Mouse (Mus musculus) heart, embryonic 16.5 days (tissue): ENCODE results near the gene Rfpl4. TPM values are rescaled to one million over a fixed set of nuclear protein-coding genes. Genes with fewer than 3 reads are reported as not detected.

Experiments used
- ATAC-seq: fragments of 200-750 bp; cut with Nextera tagmentation; replicated peaks from 2 replicates; pipeline ENCODE4 v1.8.0; 2017; ENCODE audit warnings: moderate number of reproducible peaks; ENCODE audit not compliant: insufficient read depth, low FRiP score; ENCODE audit errors: extremely low read depth
- H3K27ac ChIP-seq: fragments of 300-500 bp; sonication (generic); 2 replicates; pipeline ENCODE4 v1.5.1; 2014; ENCODE audit warnings: mild to moderate bottlenecking, low read length, control low read depth, moderate library complexity
- H3K27me3 ChIP-seq: fragments of 300-500 bp; sonication (generic); 2 replicates; pipeline ENCODE4 v1.6.1; 2014; ENCODE audit warnings: low read length, mixed read lengths; ENCODE audit not compliant: control insufficient read depth, insufficient read depth
- H3K36me3 ChIP-seq: fragments of 300-500 bp; sonication (generic); 2 replicates; pipeline ENCODE4 v1.6.1; 2014; ENCODE audit not compliant: control insufficient read depth, insufficient read depth
- H3K4me1 ChIP-seq: fragments of 300-500 bp; sonication (generic); 2 replicates; pipeline ENCODE4 v1.6.1; 2014; ENCODE audit warnings: low read length, mixed read lengths; ENCODE audit not compliant: control insufficient read depth, insufficient read depth
- H3K4me2 ChIP-seq: fragments of 300-500 bp; sonication (generic); 2 replicates; pipeline ENCODE4 v1.6.1; 2014; ENCODE audit warnings: low read depth, mild to moderate bottlenecking, control low read depth, low read length
- H3K4me3 ChIP-seq: fragments of 300-500 bp; sonication (generic); 2 replicates; pipeline ENCODE4 v1.5.1; 2014; ENCODE audit warnings: mild to moderate bottlenecking, control low read depth, low read length
- H3K9ac ChIP-seq: fragments of 300-500 bp; sonication (generic); 2 replicates; pipeline ENCODE4 v1.6.1; 2014; ENCODE audit warnings: low read length, control low read depth
- H3K9me3 ChIP-seq: fragments of 300-500 bp; sonication (generic); replicated peaks from 2 replicates; pipeline ENCODE4 v1.6.1; 2016; ENCODE audit warnings: low read length; ENCODE audit not compliant: control insufficient read depth
- WGBS: fragments of 180-500 bp; shearing (Covaris S2); extraction: QIAGEN DNeasy Blood & Tissue Kit; methylation state at CpG from one replicate; pipeline ENCODE4 v1.1.7; 2014; 5-methylcytosine and 5-hydroxymethylcytosine counted together
- polyA plus RNA-seq: library from polyadenylated mRNA; unstranded; fragments of >200 nt; fragmentation: Nextera tagmentation; extraction: Ambion mirVana; gene quantifications from 2 replicates; pipeline ENCODE4 v1.2.1, GENCODE M21; 2015

The Rfpl4 gene
- polyA plus RNA-seq, 1 experiment from 2014 or later: not detected

GRCm38 (mm10) chr7:5099796-5100195 lies 17.0 kb downstream of the Rfpl4 start:
- H3K4me2 ChIP-seq: no peak overlapping the region
- ATAC-seq: no peak
- no peaks in the 10 kb centered on the region for H3K9me3 ChIP-seq
- H3K4me1 ChIP-seq: no peaks in the 10 kb centered on the region
- no peaks in the 10 kb centered on the region for H3K27me3 ChIP-seq
- no peak overlapping the region for H3K9ac ChIP-seq
- no peak overlapping the region for H3K4me3 ChIP-seq
- H3K36me3 ChIP-seq: peaks cover 38% of the 10 kb centered on the region
- H3K27ac ChIP-seq: no peak overlapping the region
- WGBS: 79% methylated on average over 3 of the region's 3 CpGs

GRCm38 (mm10) chr7:5098769-5099168 lies 18.0 kb downstream of the Rfpl4 start:
- Histone ChIP-seq H3K9me3 (no peaks in the 10 kb centered on the region), H3K4me3 (no peak overlapping the region), H3K27me3 (no peaks in the 10 kb centered on the region), H3K4me1 (no peaks in the 10 kb centered on the region), H3K9ac (no peak overlapping the region), H3K27ac (no peak overlapping the region), H3K36me3 (peaks cover 48% of the 10 kb centered on the region), H3K4me2 (no peak overlapping the region)
- 77% methylated on average over 5 of the region's 5 CpGs for WGBS
- no peak for ATAC-seq

GRCm38 (mm10) chr7:5092831-5093510 lies 23.8 kb downstream of the Rfpl4 start:
- H3K4me2 ChIP-seq: no peak overlapping the region
- WGBS: 73% methylated on average over 21 of the region's 21 CpGs
- H3K27me3 ChIP-seq: no peaks in the 10 kb centered on the region
- no peak overlapping the region for H3K9ac ChIP-seq
- H3K4me3 ChIP-seq: no peak overlapping the region
- H3K27ac ChIP-seq: no peak overlapping the region
- H3K9me3 ChIP-seq: no peaks in the 10 kb centered on the region
- H3K36me3 ChIP-seq: peaks cover 71% of the 10 kb centered on the region
- no peak for ATAC-seq
- no peaks in the 10 kb centered on the region for H3K4me1 ChIP-seq

DNA sequence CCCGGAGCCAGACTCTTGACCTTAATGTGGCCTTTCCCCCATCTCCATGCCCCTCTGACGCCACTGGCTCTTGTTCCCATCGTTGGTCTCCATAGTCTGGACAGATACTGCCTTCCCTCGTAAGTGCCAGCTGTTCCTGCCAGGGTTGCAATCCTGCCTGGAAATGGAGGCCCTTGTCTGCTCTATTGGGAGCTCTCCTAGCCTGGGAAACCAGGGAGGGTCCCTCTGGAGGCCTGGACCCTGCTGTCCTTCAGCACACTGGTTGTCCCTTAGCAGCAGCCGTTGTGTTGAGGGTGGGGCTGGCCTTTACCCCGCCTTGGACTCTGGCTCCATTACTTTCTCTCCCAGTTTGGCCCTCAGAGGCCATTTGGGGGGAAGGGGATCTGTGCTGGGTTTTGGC lies 24.4 kb downstream of the Rfpl4 start:
- ATAC-seq: no peak
- no peaks in the 10 kb centered on the region for H3K27me3 ChIP-seq
- H3K4me3 ChIP-seq: no peak overlapping the region
- H3K4me1 ChIP-seq: no peaks in the 10 kb centered on the region
- no peak overlapping the region for H3K9ac ChIP-seq
- peaks cover 65% of the 10 kb centered on the region for H3K36me3 ChIP-seq
- no peak overlapping the region for H3K27ac ChIP-seq
- WGBS: 77% methylated on average over 6 of the region's 6 CpGs
- no peaks in the 10 kb centered on the region for H3K9me3 ChIP-seq
- H3K4me2 ChIP-seq: no peak overlapping the region

DNA sequence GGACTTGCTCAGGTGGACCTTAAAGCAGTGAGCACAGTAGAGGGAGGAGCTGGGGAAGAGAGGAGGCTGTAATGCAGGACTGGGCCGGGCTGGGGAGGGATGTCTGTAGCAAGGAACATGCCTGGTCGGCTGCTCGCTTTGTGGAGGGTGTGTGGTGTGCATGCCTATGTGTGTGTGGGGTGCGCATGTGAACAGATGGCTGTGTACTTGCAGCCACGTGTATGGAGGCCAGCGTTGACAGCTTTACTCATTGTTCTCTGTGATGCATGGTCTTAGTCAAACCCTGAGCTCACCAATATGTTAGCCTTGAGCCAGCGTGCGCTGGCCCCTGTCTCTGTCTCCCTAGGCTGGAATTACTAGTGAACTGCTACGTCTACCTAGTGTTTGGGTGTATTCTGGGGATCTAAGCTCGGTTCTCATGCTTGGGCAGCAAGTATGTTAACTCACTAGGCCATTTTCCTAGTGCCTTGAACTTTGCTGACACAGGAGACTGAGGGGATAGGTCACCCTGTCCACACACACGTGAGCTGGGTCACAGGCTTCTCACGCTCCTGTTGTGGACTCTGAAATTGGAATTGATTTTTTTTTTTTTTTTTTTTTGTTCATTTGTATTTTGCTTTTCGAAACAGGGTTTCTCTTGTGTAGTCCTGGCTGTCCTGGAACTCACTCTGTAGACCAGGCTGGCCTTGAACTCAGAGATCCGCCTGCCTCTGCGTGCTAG lies 25.6 kb downstream of the Rfpl4 start:
- Histone ChIP-seq H3K27ac (no peak overlapping the region), H3K4me2 (no peak overlapping the region), H3K9me3 (no peaks in the 10 kb centered on the region), H3K4me1 (no peaks in the 10 kb centered on the region), H3K36me3 (peaks cover 56% of the 10 kb centered on the region), H3K27me3 (no peaks in the 10 kb centered on the region), H3K9ac (no peak overlapping the region), H3K4me3 (no peak overlapping the region)
- 84% methylated on average over 15 of the region's 15 CpGs for WGBS
- ATAC-seq: no peak

- no peak overlapping the region for H3K9ac ChIP-seq
- no peaks in the 10 kb centered on the region for H3K27me3 ChIP-seq
- no peak overlapping the region for H3K27ac ChIP-seq
- peaks cover 43% of the 10 kb centered on the region for H3K36me3 ChIP-seq
- no peak overlapping the region for H3K4me3 ChIP-seq
- H3K4me1 ChIP-seq: no peaks in the 10 kb centered on the region
- ATAC-seq: no peak
- H3K4me2 ChIP-seq: no peak overlapping the region
- 89% methylated on average over 15 of the region's 15 CpGs for WGBS
- no peaks in the 10 kb centered on the region for H3K9me3 ChIP-seq
These were observed 26.9 kb downstream of the Rfpl4 start for GRCm38 (mm10) chr7:5089853-5090252.

DNA sequence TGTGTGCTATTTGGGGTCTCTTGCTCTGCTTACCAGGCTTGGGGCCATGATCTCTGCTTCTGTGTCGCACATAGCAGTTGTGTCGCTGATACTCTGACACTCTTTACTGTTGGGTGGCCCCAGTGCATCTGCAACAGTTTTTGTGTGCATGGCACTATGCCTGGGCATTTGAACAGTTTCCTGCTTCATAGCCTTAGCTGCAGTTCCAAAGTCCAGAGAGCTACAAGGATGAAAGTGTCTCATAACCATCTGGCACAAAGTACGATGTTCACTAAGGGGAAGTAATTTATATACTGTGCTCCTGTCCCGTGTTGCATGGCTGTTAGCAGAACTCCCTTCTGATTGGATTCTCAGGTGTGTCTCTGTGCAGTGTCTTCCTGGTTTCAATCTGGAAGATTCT lies 28.9 kb downstream of the Rfpl4 start:
- 91% methylated on average over 4 of the region's 4 CpGs for WGBS
- Histone ChIP-seq H3K4me2 (no peak overlapping the region), H3K27ac (no peak overlapping the region), H3K27me3 (no peaks in the 10 kb centered on the region), H3K9ac (no peak overlapping the region), H3K4me3 (no peak overlapping the region), H3K36me3 (peaks cover 41% of the 10 kb centered on the region), H3K9me3 (no peaks in the 10 kb centered on the region), H3K4me1 (no peaks in the 10 kb centered on the region)
- ATAC-seq: no peak

DNA sequence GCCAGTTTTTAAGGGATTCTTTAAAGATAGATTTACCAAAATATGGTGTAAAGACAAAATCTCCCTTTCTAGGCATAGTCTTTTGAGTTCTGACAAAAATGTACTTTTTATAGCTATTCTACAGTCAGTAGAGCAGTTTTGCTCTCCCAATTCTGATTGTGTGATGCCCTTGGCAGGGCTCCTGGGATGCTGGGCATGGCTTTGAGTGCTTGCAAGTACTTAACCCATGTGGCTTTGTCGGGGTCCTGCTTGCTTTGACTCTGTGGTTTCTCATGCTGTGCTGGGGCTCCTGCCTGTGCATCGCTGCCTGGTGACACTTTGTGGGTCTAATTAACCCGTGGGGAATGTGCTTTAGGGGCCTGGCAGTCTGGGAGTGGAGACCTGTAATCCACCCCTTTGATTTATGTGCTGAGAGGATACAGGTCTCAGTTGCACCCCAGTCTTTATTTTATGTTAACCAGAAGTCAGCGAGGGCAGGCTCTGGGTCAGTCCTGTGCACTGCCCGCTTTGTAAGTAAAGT lies 29.8 kb downstream of the Rfpl4 start:
- WGBS: 85% methylated on average over 5 of the region's 5 CpGs
- Histone ChIP-seq H3K9ac (no peak overlapping the region), H3K4me2 (no peak overlapping the region), H3K27ac (no peak overlapping the region), H3K4me1 (peaks cover 6% of the 10 kb centered on the region), H3K36me3 (peaks cover 36% of the 10 kb centered on the region), H3K27me3 (no peaks in the 10 kb centered on the region), H3K4me3 (no peak overlapping the region), H3K9me3 (no peaks in the 10 kb centered on the region)
- ATAC-seq: no peak

GRCm38 (mm10) chr7:5085512-5085911 lies 31.2 kb downstream of the Rfpl4 start:
- Histone ChIP-seq H3K36me3 (peaks cover 24% of the 10 kb centered on the region), H3K27me3 (no peaks in the 10 kb centered on the region), H3K27ac (no peak overlapping the region), H3K4me1 (peaks cover 18% of the 10 kb centered on the region), H3K9ac (no peak overlapping the region), H3K9me3 (no peaks in the 10 kb centered on the region), H3K4me3 (no peak overlapping the region), H3K4me2 (no peak overlapping the region)
- WGBS: 73% methylated on average over 1 of the region's 1 CpGs
- ATAC-seq: no peak
